Mouse (Mus musculus): ENCODE results near the gene Gm3183.
"Not testable (repeated sequence)": the region's sequence is repeated elsewhere in the genome, so short reads cannot be mapped to it uniquely, and the experiment has no call there.

Gene Gm3183

DNA sequence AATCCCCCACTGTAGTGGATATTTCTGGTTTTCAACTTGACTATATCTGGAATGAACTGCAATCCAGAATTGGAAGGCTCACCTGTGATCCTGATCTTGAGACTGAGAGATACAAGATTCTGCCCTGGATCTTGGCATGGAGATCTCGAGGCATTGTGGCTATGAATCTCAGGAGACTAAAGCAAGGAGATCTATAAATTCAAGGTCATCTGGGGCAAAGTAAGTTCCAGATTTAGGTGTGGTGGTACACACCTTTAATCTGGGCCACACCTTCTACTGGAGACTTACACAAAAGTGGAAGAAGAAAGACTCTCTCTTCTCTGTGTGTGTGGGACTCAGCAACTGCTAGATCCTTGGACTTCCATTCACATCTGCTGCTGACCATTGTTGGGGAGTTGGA is at the start of gene Gm3183:
TSS of gene Gm3183 (plus strand) at position 301 of the 400 bp plus-strand sequence.
- DNase-seq (ENCODE audit: low spot score in 2 of 2), result not testable (repeated sequence)

Measured in frontal cortex, postnatal 25 days (tissue).